ENCODE assay signal across 17 mouse cellular contexts in the genomic region with DNA sequence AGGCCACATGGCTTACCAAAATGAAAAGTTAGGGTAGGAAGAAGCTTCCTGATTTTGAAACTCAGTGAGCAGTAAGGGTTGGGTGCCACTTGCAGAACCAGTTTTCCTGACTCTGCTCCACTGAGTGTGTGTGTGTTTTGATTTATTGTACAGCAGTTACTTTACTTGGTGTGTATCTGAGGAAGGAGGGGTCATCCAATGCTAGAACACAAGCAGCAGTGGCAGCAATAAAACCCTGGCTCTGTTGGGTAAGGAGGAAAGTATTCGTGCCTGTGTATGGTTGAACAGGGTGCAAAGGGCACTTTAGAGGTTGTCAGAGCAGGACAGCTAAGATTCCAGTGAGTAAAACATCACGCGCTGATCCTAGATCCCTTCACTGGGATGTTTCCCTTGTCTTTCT. TPM values are rescaled to one million over a fixed set of nuclear protein-coding genes. Genes with fewer than 3 reads are reported as not detected.
DNase-seq lines count a peak whose midpoint lies in the region; ATAC-seq and TF ChIP-seq lines count a peak whose summit lies in the region.
"Had no signal": no experiment of that assay in that cellular context is flagged by ENCODE, and none has a peak within 500 bp of the region (broad histone marks: within the 10 kb centered on the region; RNA-seq: fewer than 3 reads in every experiment).

No protein-coding gene starts in this region.

- peaks cover 31% of the 10 kb centered on the region for H3K4me1 ChIP-seq in heart, embryonic 12.5 days (replicated peaks)
- peaks cover 11% of the 10 kb centered on the region for H3K4me1 ChIP-seq in liver, embryonic 16.5 days (ENCODE audit: control insufficient read depth, low read depth, low read length)
- peaks cover 3% of the 10 kb centered on the region; the same call in 1 of the 2 replicates for H3K4me1 ChIP-seq in kidney, embryonic 15.5 days
- H3K4me1 ChIP-seq in stomach, embryonic 14.5 days (ENCODE audit: control insufficient read depth, insufficient read depth, low read length), result peaks cover 6% of the 10 kb centered on the region; the same call in 1 of the 2 replicates
- H3K4me1 ChIP-seq: neural tube, embryonic 12.5 days had no signal

- H3K9me3 ChIP-seq in heart, embryonic 12.5 days (replicated peaks), result 0 out of 2 replicates have a peak, but pooled peaks cover 3% of the 10 kb centered on the region
- no peaks in the 10 kb centered on the region for H3K9me3 ChIP-seq in liver, embryonic 16.5 days (replicated peaks; ENCODE audit: control insufficient read depth, low read length)
- H3K9me3 ChIP-seq in kidney, embryonic 15.5 days (replicated peaks), result no peaks in the 10 kb centered on the region
- no peaks in the 10 kb centered on the region for H3K9me3 ChIP-seq in stomach, embryonic 14.5 days (ENCODE audit: control insufficient read depth, low read depth, low read length)
- H3K9me3 ChIP-seq: hindbrain, embryonic 13.5 days had no signal

- no peak for TF ChIP-seq CTCF in left cerebral cortex, adult 2 months (IDR thresholded peaks at IDR 0.05)

- peak overlapping the region; percentile 50 for H3K27ac ChIP-seq in heart, embryonic 12.5 days (ENCODE audit: poor library complexity, severe bottlenecking)
- no peak overlapping the region for H3K27ac ChIP-seq in liver, embryonic 16.5 days (ENCODE audit: low read length)
- no peak overlapping the region for H3K27ac ChIP-seq in kidney, embryonic 15.5 days
- H3K27ac ChIP-seq in stomach, embryonic 14.5 days (ENCODE audit: low read length), result no peak overlapping the region
- no peak overlapping the region for H3K27ac ChIP-seq in left cerebral cortex, adult 2 months
- H3K27ac ChIP-seq: hindbrain, embryonic 13.5 days; neural tube, embryonic 12.5 days had no signal

- WGBS in heart, embryonic 12.5 days, result 79% methylated on average over 3 of the region's 3 CpGs
- WGBS in liver, embryonic 16.5 days (ENCODE audit: insufficient replicate concordance), result 74% methylated on average over 3 of the region's 3 CpGs
- WGBS in kidney, embryonic 15.5 days, result 84% methylated on average over 3 of the region's 3 CpGs
- 89% methylated on average over 3 of the region's 3 CpGs for WGBS in stomach, embryonic 14.5 days

- DNase-seq in heart, postnatal 14 days, result no peak
- no peak for DNase-seq in liver
- no peak for DNase-seq in left cerebral cortex, adult 2 months (ENCODE audit: extremely low spot score in 1 of 2, low spot score in 2 of 2)
- DNase-seq: adrenal gland, adult 8-10 months; B cell, adult 2 months; cerebellum, adult 2 months; lung, adult 2 months; right cerebral cortex, postnatal 4 days had no signal

- H3K4me2 ChIP-seq in heart, embryonic 12.5 days, result peak overlapping the region; percentile 48
- H3K4me2 ChIP-seq in liver, embryonic 16.5 days (ENCODE audit: low read depth, low read length), result no peak overlapping the region
- H3K4me2 ChIP-seq in kidney, embryonic 15.5 days, result no peak overlapping the region
- H3K4me2 ChIP-seq in stomach, embryonic 14.5 days (replicated peaks; ENCODE audit: low read depth, low read length), result no peak overlapping the region
- H3K4me2 ChIP-seq: hindbrain, embryonic 13.5 days; neural tube, embryonic 12.5 days had no signal

- peaks cover 8% of the 10 kb centered on the region; the same call in 1 of the 2 replicates for H3K36me3 ChIP-seq in heart, embryonic 12.5 days
- no peaks in the 10 kb centered on the region for H3K36me3 ChIP-seq in liver, embryonic 16.5 days (ENCODE audit: control insufficient read depth, insufficient read depth)
- 0 out of 2 replicates have a peak, but pooled peaks cover 4% of the 10 kb centered on the region for H3K36me3 ChIP-seq in kidney, embryonic 15.5 days
- no peaks in the 10 kb centered on the region for H3K36me3 ChIP-seq in stomach, embryonic 14.5 days (ENCODE audit: control insufficient read depth, insufficient read depth, low read length)

- H3K4me3 ChIP-seq in heart, embryonic 12.5 days, result no peak overlapping the region
- no peak overlapping the region for H3K4me3 ChIP-seq in liver, embryonic 16.5 days (ENCODE audit: low read depth, low read length)
- no peak overlapping the region for H3K4me3 ChIP-seq in kidney, embryonic 15.5 days (replicated peaks)
- no peak overlapping the region for H3K4me3 ChIP-seq in stomach, embryonic 14.5 days (ENCODE audit: low read depth, low read length)
- H3K4me3 ChIP-seq in left cerebral cortex, adult 2 months, result no peak overlapping the region
- H3K4me3 ChIP-seq: erythroblast, embryonic 14.5 days; hindbrain, embryonic 13.5 days; neural tube, embryonic 12.5 days had no signal

- H3K27me3 ChIP-seq in heart, embryonic 12.5 days (replicated peaks), result no peaks in the 10 kb centered on the region
- no peaks in the 10 kb centered on the region for H3K27me3 ChIP-seq in liver, embryonic 16.5 days (ENCODE audit: control insufficient read depth, insufficient read depth, low read depth, low read length)
- no peaks in the 10 kb centered on the region for H3K27me3 ChIP-seq in kidney, embryonic 15.5 days
- no peaks in the 10 kb centered on the region for H3K27me3 ChIP-seq in stomach, embryonic 14.5 days (ENCODE audit: control insufficient read depth, insufficient read depth, low read length)
- H3K27me3 ChIP-seq: hindbrain, embryonic 13.5 days; neural tube, embryonic 12.5 days had no signal

- H3K9ac ChIP-seq in heart, embryonic 12.5 days, result no peak overlapping the region
- H3K9ac ChIP-seq in liver, embryonic 16.5 days (ENCODE audit: low read depth, low read length), result no peak overlapping the region
- no peak overlapping the region for H3K9ac ChIP-seq in kidney, embryonic 15.5 days
- no peak overlapping the region for H3K9ac ChIP-seq in stomach, embryonic 14.5 days (replicated peaks; ENCODE audit: low read depth, low read length)
- H3K9ac ChIP-seq: hindbrain, embryonic 13.5 days; neural tube, embryonic 12.5 days had no signal

- intact Hi-C loops in heart, postnatal 14 days (cut with DNase I), result no loop called here
- intact Hi-C loops in left cerebral cortex, adult 2 months (cut with DNase I), result no loop called here

- ATAC-seq in heart, embryonic 12.5 days (ENCODE audit: insufficient number of reproducible peaks, low FRiP score), result no peak
- peak; percentile 49; the same call in 1 of the 2 replicates for ATAC-seq in liver, embryonic 16.5 days (ENCODE audit: low read depth)
- ATAC-seq in kidney, embryonic 15.5 days (replicated peaks; ENCODE audit: low FRiP score), result peak; percentile 40; the same call in 1 of the 2 replicates
- peak; percentile 46; the same call in 1 of the 2 replicates for ATAC-seq in stomach, embryonic 14.5 days (ENCODE audit: insufficient number of reproducible peaks, insufficient read depth, low FRiP score, low read depth)
- ATAC-seq in frontal cortex, adult (ENCODE audit: low TSS enrichment), result no peak
- ATAC-seq: midbrain, embryonic 16.5 days had no signal

RNA-seq across cellular contexts. Expression of a gene that starts 11.1 kb away (rescaled TPM):
- 107 and 121 TPM in 2 replicates for polyA plus RNA-seq in heart, embryonic 12.5 days (2016; fragmentation: Nextera tagmentation; extraction: Ambion mirVana)
- 10 to 100 TPM; 46.7 to 47.5 TPM for total RNA-seq in heart, postnatal 14 days (2021)
- polyA plus RNA-seq in liver, embryonic 16.5 days (2015; fragmentation: Nextera tagmentation; extraction: Ambion mirVana), result 26.0 and 26.1 TPM in 2 replicates
- polyA plus RNA-seq in kidney, embryonic 15.5 days (2015; fragmentation: Nextera tagmentation; extraction: Ambion mirVana), result 124 and 126 TPM in 2 replicates
- 138 and 157 TPM in 2 replicates for polyA plus RNA-seq in stomach, embryonic 14.5 days (2014; fragmentation: Nextera tagmentation; extraction: Ambion mirVana)
- total RNA-seq in left cerebral cortex, adult 2 months (2021), result 100 to 1,000 TPM in 1 of 2 experiments, 10 to 100 TPM in 1; 85.8 to 101 TPM

RNA-seq across cellular contexts. Expression of a gene that starts 45.2 kb away (rescaled TPM):
- 5.3 and 5.4 TPM in 2 replicates for polyA plus RNA-seq in heart, embryonic 12.5 days (2016; fragmentation: Nextera tagmentation; extraction: Ambion mirVana)
- total RNA-seq in heart, postnatal 14 days (2021), result 1 to 10 TPM; 3.1 to 3.7 TPM
- polyA plus RNA-seq in liver, embryonic 16.5 days (2015; fragmentation: Nextera tagmentation; extraction: Ambion mirVana), result 4.0 and 4.8 TPM in 2 replicates
- 7.8 and 9.9 TPM in 2 replicates for polyA plus RNA-seq in kidney, embryonic 15.5 days (2015; fragmentation: Nextera tagmentation; extraction: Ambion mirVana)
- 9.9 and 10.1 TPM in 2 replicates for polyA plus RNA-seq in stomach, embryonic 14.5 days (2014; fragmentation: Nextera tagmentation; extraction: Ambion mirVana)
- total RNA-seq in left cerebral cortex, adult 2 months (2021), result 1 to 10 TPM; 8.4 to 9.1 TPM

Comparison
In these comparisons a context has a peak if more than half of its experiments do, and no peak if none do; other contexts are left out.
1. ATAC-seq: peak in liver, embryonic 16.5 days (single experiment), kidney, embryonic 15.5 days (single experiment) and stomach, embryonic 14.5 days (single experiment); none in heart, embryonic 12.5 days (single experiment) and frontal cortex, adult (single experiment).